In genomic region chr15:86119186-86119585, GRCm38 (mm10) we compare ENCODE assay signal across 18 mouse cellular contexts.
"Had no signal": no experiment of that assay in that cellular context is flagged by ENCODE, and none has a peak within 500 bp of the region (broad histone marks: within the 10 kb centered on the region; RNA-seq: fewer than 3 reads in every experiment).

No protein-coding gene starts in this region.

- H3K4me1 ChIP-seq: stomach, embryonic 15.5 days had no signal

- H3K27me3 ChIP-seq: midbrain, embryonic 12.5 days; neural tube, embryonic 13.5 days; neural tube, embryonic 15.5 days; stomach, embryonic 15.5 days had no signal

- DNase-seq: lung, adult 18-20 months; lung, embryonic 14.5 days; lung, postnatal 10 days; lung, postnatal 4 days; midbrain, embryonic 14.5 days; retina, postnatal 1 day; right cerebral cortex, adult 18-20 months; right cerebral cortex, postnatal 25 days; thymus, adult 2 months; thymus, postnatal 36 days had no signal

- H3K27ac ChIP-seq: midbrain, embryonic 10.5 days; midbrain, embryonic 12.5 days; neural tube, embryonic 13.5 days; neural tube, embryonic 15.5 days; stomach, embryonic 15.5 days; stomach, postnatal 0 days had no signal

- ATAC-seq: midbrain, embryonic 16.5 days had no signal

- H3K9ac ChIP-seq: lung, embryonic 14.5 days; midbrain, embryonic 12.5 days; neural tube, embryonic 13.5 days; neural tube, embryonic 15.5 days; stomach, embryonic 15.5 days had no signal

- H3K9me3 ChIP-seq: midbrain, embryonic 10.5 days; midbrain, embryonic 12.5 days; neural tube, embryonic 13.5 days; neural tube, embryonic 15.5 days; stomach, embryonic 15.5 days had no signal

- H3K4me3 ChIP-seq: midbrain, embryonic 10.5 days; midbrain, embryonic 12.5 days; myocyte; neural tube, embryonic 13.5 days; neural tube, embryonic 15.5 days; stomach, embryonic 15.5 days had no signal

- H3K4me2 ChIP-seq: lung, embryonic 14.5 days; midbrain, embryonic 12.5 days; neural tube, embryonic 13.5 days; neural tube, embryonic 15.5 days; stomach, embryonic 15.5 days had no signal
